Mouse (Mus musculus) embryonic facial prominence, embryonic 15.5 days (tissue): ENCODE results near the gene Rmi2. TPM values are rescaled to one million over a fixed set of nuclear protein-coding genes. Genes with fewer than 3 reads are reported as not detected.

Experiments
- ATAC-seq: fragments of 200-750 bp; cut with Nextera tagmentation; 2 replicates; pipeline ENCODE4 v1.8.0; 2017; ENCODE audit warnings: low read depth, moderate TSS enrichment; ENCODE audit not compliant: insufficient number of reproducible peaks, low FRiP score, low TSS enrichment
- H3K27ac ChIP-seq: fragments of 300-500 bp; sonication (generic); replicated peaks from 2 replicates; pipeline ENCODE4 v1.5.1; 2015; ENCODE audit warnings: mild to moderate bottlenecking, inconsistent platforms
- H3K27me3 ChIP-seq: fragments of 300-500 bp; sonication (generic); 2 replicates; pipeline ENCODE4 v1.6.1; 2015; ENCODE audit warnings: inconsistent platforms
- H3K36me3 ChIP-seq: fragments of 300-500 bp; sonication (generic); 2 replicates; pipeline ENCODE4 v1.6.1; 2015; ENCODE audit warnings: mild to moderate bottlenecking, inconsistent platforms
- H3K4me1 ChIP-seq: fragments of 300-500 bp; sonication (generic); 2 replicates; pipeline ENCODE4 v1.6.1; 2015; ENCODE audit warnings: inconsistent platforms
- H3K4me2 ChIP-seq: fragments of 300-500 bp; sonication (generic); replicated peaks from 2 replicates; pipeline ENCODE4 v1.6.1; 2015; ENCODE audit warnings: mild to moderate bottlenecking, inconsistent platforms
- H3K4me3 ChIP-seq: fragments of 300-500 bp; sonication (generic); replicated peaks from 2 replicates; pipeline ENCODE4 v1.5.1; 2015; ENCODE audit warnings: mild to moderate bottlenecking, inconsistent platforms
- H3K9ac ChIP-seq: fragments of 300-500 bp; sonication (generic); 2 replicates; pipeline ENCODE4 v1.6.1; 2015; ENCODE audit warnings: inconsistent platforms
- H3K9me3 ChIP-seq: fragments of 300-500 bp; sonication (generic); replicated peaks from 2 replicates; pipeline ENCODE4 v1.6.1; 2016; ENCODE audit warnings: inconsistent platforms
- WGBS: fragments of 180-500 bp; shearing (Covaris S2); methylation state at CpG from one replicate; pipeline ENCODE4 v1.1.7; 2015; 5-methylcytosine and 5-hydroxymethylcytosine counted together
- polyA plus RNA-seq: library from polyadenylated mRNA; unstranded; fragments of >200 nt; fragmentation: Nextera tagmentation; extraction: Ambion mirVana; gene quantifications from 2 replicates; pipeline ENCODE4 v1.2.1, GENCODE M21; 2015

Rmi2 gene
- polyA plus RNA-seq, 1 experiment from 2014 or later: 3.0 TPM

- Histone ChIP-seq H3K27ac (no peak within 1 kb of the TSS), H3K36me3 (no peaks in the 10 kb centered on the region), H3K4me1 (no peaks in the 10 kb centered on the region), H3K27me3 (no peaks in the 10 kb centered on the region; the same call in 1 of the 2 replicates), H3K4me3 (no peak within 1 kb of the TSS), H3K4me2 (no peak within 1 kb of the TSS), H3K9me3 (no peaks in the 10 kb centered on the region), H3K9ac (no peak within 1 kb of the TSS)
- 67% methylated on average over 10 of the region's 10 CpGs for WGBS
- no peak for ATAC-seq
Measured at GRCm38 (mm10) chr16:10805789-10806527, 28.9 kb upstream of the Rmi2 start, which contains the start of gene Prm1. TSS of gene Prm1 (minus strand) at chr16:10805839.

DNA sequence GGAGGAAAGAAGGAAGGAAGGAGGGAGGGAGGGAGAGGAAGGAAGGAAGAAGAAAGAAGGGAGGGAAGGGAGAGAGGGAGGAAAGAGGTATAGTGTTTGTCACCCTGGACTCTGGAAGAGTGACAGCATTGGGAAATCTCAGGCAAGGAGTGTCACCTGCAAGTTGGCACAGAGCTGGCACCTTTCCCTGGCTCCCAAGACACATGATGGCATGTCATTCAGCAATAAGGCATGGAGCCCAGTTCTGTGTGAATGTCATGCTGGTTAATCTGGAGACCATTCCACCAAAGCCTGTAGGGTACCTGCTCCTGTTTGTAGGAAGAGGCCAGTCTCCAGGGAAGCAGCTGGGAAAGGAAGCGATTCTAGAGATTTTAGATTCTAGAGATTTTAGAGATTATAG is 24.5 kb upstream of the Rmi2 start:
- WGBS: 83% methylated on average over 1 of the region's 1 CpGs
- Histone ChIP-seq H3K36me3 (no peaks in the 10 kb centered on the region), H3K4me1 (no peaks in the 10 kb centered on the region), H3K9me3 (no peaks in the 10 kb centered on the region), H3K9ac (no peak overlapping the region), H3K27me3 (no peaks in the 10 kb centered on the region; the same call in 1 of the 2 replicates), H3K27ac (no peak overlapping the region), H3K4me2 (no peak overlapping the region), H3K4me3 (no peak overlapping the region)
- ATAC-seq: no peak

GRCm38 (mm10) chr16:10812865-10813371 is 21.9 kb upstream of the Rmi2 start, which contains the start of gene Gm11172:
TSS of gene Gm11172 (plus strand) at chr16:10812915.
- Histone ChIP-seq H3K27ac (no peak within 1 kb of the TSS), H3K9me3 (no peaks in the 10 kb centered on the region), H3K4me1 (no peaks in the 10 kb centered on the region), H3K27me3 (no peaks in the 10 kb centered on the region; the same call in 1 of the 2 replicates), H3K4me2 (no peak within 1 kb of the TSS), H3K36me3 (no peaks in the 10 kb centered on the region), H3K4me3 (no peak within 1 kb of the TSS), H3K9ac (no peak within 1 kb of the TSS)
- WGBS: 93% methylated on average over 2 of the region's 2 CpGs
- ATAC-seq: no peak

DNA sequence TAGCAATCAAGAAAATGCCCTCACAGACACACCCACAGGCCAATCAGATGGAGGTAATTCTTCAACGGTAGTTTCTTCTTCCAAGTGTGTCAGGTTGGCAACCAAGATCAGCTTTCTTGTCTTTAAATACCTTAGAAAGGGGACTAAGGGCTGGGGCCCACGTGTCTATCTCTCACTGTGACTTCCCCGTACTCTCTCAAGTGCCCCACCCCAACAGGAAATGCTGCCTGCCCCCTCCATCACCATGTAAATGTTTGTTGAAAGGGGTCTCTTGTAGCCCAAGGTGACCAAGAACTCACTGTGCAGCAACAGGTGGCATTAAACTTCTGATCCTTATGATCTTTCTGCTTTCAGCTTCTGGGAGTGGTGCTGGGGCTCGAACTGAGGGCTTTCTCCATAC is 21.1 kb upstream of the Rmi2 start:
- no peak overlapping the region for H3K4me3 ChIP-seq
- no peak overlapping the region for H3K27ac ChIP-seq
- no peak overlapping the region for H3K9ac ChIP-seq
- ATAC-seq: no peak
- H3K4me1 ChIP-seq: no peaks in the 10 kb centered on the region
- H3K36me3 ChIP-seq: no peaks in the 10 kb centered on the region
- WGBS: 70% methylated on average over 4 of the region's 4 CpGs
- H3K9me3 ChIP-seq: no peaks in the 10 kb centered on the region
- H3K27me3 ChIP-seq: no peaks in the 10 kb centered on the region; the same call in 1 of the 2 replicates
- no peak overlapping the region for H3K4me2 ChIP-seq

- no peaks in the 10 kb centered on the region for H3K4me1 ChIP-seq
Measured at GRCm38 (mm10) chr16:10814864-10815263, 20.0 kb upstream of the Rmi2 start.

DNA sequence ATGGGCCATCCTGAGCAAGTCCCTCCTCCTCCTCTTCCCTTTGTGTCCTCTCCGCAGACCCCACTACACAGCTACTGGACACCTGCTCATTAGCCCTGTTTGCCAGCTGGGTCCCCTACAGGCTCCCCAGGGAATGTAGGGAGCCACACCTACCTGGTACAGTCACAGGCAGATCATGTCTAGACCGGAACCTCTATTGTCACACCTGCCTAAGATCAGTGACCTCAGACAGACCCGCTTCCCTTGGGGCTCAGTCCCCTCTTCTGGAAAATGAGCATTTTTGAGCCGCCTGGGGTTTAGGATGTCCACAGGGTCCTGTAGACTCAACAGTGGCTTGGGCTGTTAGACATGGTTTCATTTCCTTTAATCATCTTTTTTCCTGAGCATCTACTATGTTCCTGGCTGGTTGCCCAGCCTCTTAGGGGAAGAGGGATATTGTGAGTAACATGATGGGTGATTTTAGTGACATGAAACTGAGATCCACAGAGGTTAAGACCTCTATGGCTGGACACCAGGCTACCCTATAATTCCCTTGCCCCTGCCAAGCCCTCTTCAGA is 16.2 kb upstream of the Rmi2 start:
- no peak overlapping the region for H3K4me3 ChIP-seq
- H3K36me3 ChIP-seq: no peaks in the 10 kb centered on the region
- H3K4me2 ChIP-seq: no peak overlapping the region
- H3K4me1 ChIP-seq: no peaks in the 10 kb centered on the region
- 85% methylated on average over 4 of the region's 4 CpGs for WGBS
- no peak for ATAC-seq
- no peaks in the 10 kb centered on the region for H3K9me3 ChIP-seq
- no peak overlapping the region for H3K27ac ChIP-seq
- no peak overlapping the region for H3K9ac ChIP-seq
- no peaks in the 10 kb centered on the region for H3K27me3 ChIP-seq

More at GRCm38 (mm10) chr16:10814864-10815263, 20.0 kb upstream of the Rmi2 start:
- Histone ChIP-seq H3K4me3 (no peak overlapping the region), H3K4me2 (no peak overlapping the region), H3K9ac (no peak overlapping the region), H3K27me3 (no peaks in the 10 kb centered on the region; the same call in 1 of the 2 replicates), H3K27ac (no peak overlapping the region), H3K9me3 (no peaks in the 10 kb centered on the region), H3K36me3 (no peaks in the 10 kb centered on the region)
- WGBS: 70% methylated on average over 4 of the region's 4 CpGs
- ATAC-seq: no peak; the same call in 1 of the 2 replicates

- Histone ChIP-seq H3K9ac (no peak overlapping the region), H3K36me3 (no peaks in the 10 kb centered on the region), H3K4me1 (no peaks in the 10 kb centered on the region), H3K27ac (no peak overlapping the region), H3K4me2 (no peak overlapping the region), H3K4me3 (no peak overlapping the region), H3K27me3 (no peaks in the 10 kb centered on the region), H3K9me3 (no peaks in the 10 kb centered on the region)
- ATAC-seq: no peak
- WGBS: 61% methylated on average over 3 of the region's 3 CpGs
Measured at GRCm38 (mm10) chr16:10819966-10820365, 14.9 kb upstream of the Rmi2 start.

DNA sequence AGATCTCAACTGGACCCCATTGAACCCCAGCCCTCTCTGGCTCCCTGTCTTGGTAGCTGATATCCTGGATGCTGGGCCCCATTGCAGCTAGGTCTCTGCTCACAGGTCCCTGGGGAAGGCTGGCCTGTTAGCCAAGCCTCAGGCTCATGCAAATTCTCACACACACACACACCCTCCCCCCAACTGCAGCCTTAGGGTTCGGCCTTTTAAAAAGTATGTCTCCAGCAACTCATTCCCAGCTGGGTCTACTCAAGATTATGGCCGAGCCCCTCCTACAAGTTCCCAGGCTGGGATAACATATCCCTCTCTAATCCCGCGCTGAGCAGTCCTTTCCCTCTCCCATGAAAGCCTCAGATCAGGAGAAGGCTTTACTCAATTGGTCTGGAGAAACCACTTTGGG is 13.5 kb upstream of the Rmi2 start:
- no peak overlapping the region for H3K27ac ChIP-seq
- 45% methylated on average over 4 of the region's 4 CpGs for WGBS
- H3K9ac ChIP-seq: no peak overlapping the region
- no peak overlapping the region for H3K4me3 ChIP-seq
- no peak overlapping the region for H3K4me2 ChIP-seq
- 0 out of 2 replicates have a peak, but pooled peaks cover 7% of the 10 kb centered on the region for H3K4me1 ChIP-seq
- no peaks in the 10 kb centered on the region for H3K36me3 ChIP-seq
- H3K9me3 ChIP-seq: no peaks in the 10 kb centered on the region
- no peak for ATAC-seq
- no peaks in the 10 kb centered on the region for H3K27me3 ChIP-seq

GRCm38 (mm10) chr16:10824536-10824935 is 10.3 kb upstream of the Rmi2 start:
- 75% methylated on average over 1 of the region's 1 CpGs for WGBS
- Histone ChIP-seq H3K4me3 (no peak overlapping the region), H3K36me3 (no peaks in the 10 kb centered on the region), H3K4me2 (no peak overlapping the region), H3K4me1 (0 out of 2 replicates have a peak, but pooled peaks cover 7% of the 10 kb centered on the region), H3K27ac (no peak overlapping the region), H3K9me3 (no peaks in the 10 kb centered on the region), H3K9ac (no peak overlapping the region), H3K27me3 (no peaks in the 10 kb centered on the region)
- ATAC-seq: no peak

- Histone ChIP-seq H3K27me3 (no peaks in the 10 kb centered on the region), H3K36me3 (no peaks in the 10 kb centered on the region), H3K9ac (no peak overlapping the region), H3K4me1 (0 out of 2 replicates have a peak, but pooled peaks cover 7% of the 10 kb centered on the region), H3K9me3 (no peaks in the 10 kb centered on the region), H3K27ac (no peak overlapping the region), H3K4me2 (no peak overlapping the region), H3K4me3 (no peak overlapping the region)
- no peak for ATAC-seq
- 62% methylated on average over 4 of the region's 4 CpGs for WGBS
Measured at GRCm38 (mm10) chr16:10825840-10826239, 9.0 kb upstream of the Rmi2 start.

GRCm38 (mm10) chr16:10827269-10827668 is 7.6 kb upstream of the Rmi2 start:
- H3K27me3 ChIP-seq: no peaks in the 10 kb centered on the region
- no peak overlapping the region for H3K4me2 ChIP-seq
- H3K36me3 ChIP-seq: no peaks in the 10 kb centered on the region
- ATAC-seq: no peak
- no peak overlapping the region for H3K27ac ChIP-seq
- no peaks in the 10 kb centered on the region for H3K9me3 ChIP-seq
- no peak overlapping the region for H3K9ac ChIP-seq
- 89% methylated on average over 9 of the region's 9 CpGs for WGBS
- 0 out of 2 replicates have a peak, but pooled peaks cover 7% of the 10 kb centered on the region for H3K4me1 ChIP-seq
- H3K4me3 ChIP-seq: no peak overlapping the region
